Mouse (Mus musculus) lung, embryonic 16.5 days (tissue): ENCODE results near the gene Dynll1. TPM values are rescaled to one million over a fixed set of nuclear protein-coding genes. Genes with fewer than 3 reads are reported as not detected.

Source experiments
- ATAC-seq: fragments of 200-750 bp; cut with Nextera tagmentation; 2 replicates; pipeline ENCODE4 v1.8.0; 2017; ENCODE audit warnings: low read depth, mild to moderate bottlenecking, moderate library complexity
- H3K27ac ChIP-seq: fragments of 300-500 bp; sonication (generic); 2 replicates; pipeline ENCODE4 v1.5.1; 2014; ENCODE audit warnings: mild to moderate bottlenecking, control low read depth, low read length
- H3K27me3 ChIP-seq: fragments of 300-500 bp; sonication (generic); 2 replicates; pipeline ENCODE4 v1.6.1; 2014; ENCODE audit warnings: low read depth, low read length, mixed read lengths; ENCODE audit not compliant: control insufficient read depth, insufficient read depth
- H3K36me3 ChIP-seq: fragments of 300-500 bp; sonication (generic); 2 replicates; pipeline ENCODE4 v1.6.1; 2014; ENCODE audit warnings: low read length; ENCODE audit not compliant: control insufficient read depth, insufficient read depth
- H3K4me1 ChIP-seq: fragments of 300-500 bp; sonication (generic); replicated peaks from 2 replicates; pipeline ENCODE4 v1.6.1; 2014; ENCODE audit warnings: low read length, mixed read lengths; ENCODE audit not compliant: control insufficient read depth, insufficient read depth
- H3K4me2 ChIP-seq: fragments of 300-500 bp; sonication (generic); 2 replicates; pipeline ENCODE4 v1.6.1; 2014; ENCODE audit warnings: low read depth, low read length, control low read depth
- H3K4me3 ChIP-seq: fragments of 300-500 bp; sonication (generic); 2 replicates; pipeline ENCODE4 v1.5.1; 2014; ENCODE audit warnings: mild to moderate bottlenecking, low read length, control low read depth
- H3K9ac ChIP-seq: fragments of 300-500 bp; sonication (generic); 2 replicates; pipeline ENCODE4 v1.6.1; 2014; ENCODE audit warnings: low read length, control low read depth
- H3K9me3 ChIP-seq: fragments of 300-500 bp; sonication (generic); 2 replicates; pipeline ENCODE4 v1.6.1; 2016; ENCODE audit warnings: low read length; ENCODE audit not compliant: control insufficient read depth
- WGBS: fragments of 180-500 bp; shearing (Covaris S2); extraction: QIAGEN DNeasy Blood & Tissue Kit; methylation state at CpG from one replicate; pipeline ENCODE4 v1.1.7; 2014; 5-methylcytosine and 5-hydroxymethylcytosine counted together
- polyA plus RNA-seq: library from polyadenylated mRNA; unstranded; fragments of >200 nt; fragmentation: Nextera tagmentation; extraction: Ambion mirVana; gene quantifications from 2 replicates; pipeline ENCODE4 v1.2.1, GENCODE M21; 2015

Dynll1 gene
- polyA plus RNA-seq, 1 experiment from 2014 or later = 1,463 TPM

- ATAC-seq = no peak
These were observed 30.2 kb upstream of the Dynll1 start for GRCm38 (mm10) chr5:115330955-115331354.

GRCm38 (mm10) chr5:115327610-115328548 lies 27.1 kb upstream of the Dynll1 start:
- Histone ChIP-seq H3K36me3 (peaks cover 13% of the 10 kb centered on the region), H3K27me3 (no peaks in the 10 kb centered on the region), H3K9me3 (no peaks in the 10 kb centered on the region), H3K27ac (peak overlapping the region; percentile 86), H3K4me2 (peak overlapping the region; percentile 72), H3K4me3 (peak overlapping the region; percentile 90), H3K9ac (peak overlapping the region; percentile 94), H3K4me1 (peaks cover 16% of the 10 kb centered on the region)
- WGBS = under 1% methylated on average over 50 of the region's 55 CpGs
- peak; percentile 13; the same call in 1 of the 2 replicates for ATAC-seq

More at GRCm38 (mm10) chr5:115330955-115331354, 30.2 kb upstream of the Dynll1 start:
- H3K4me1 ChIP-seq = peaks cover 14% of the 10 kb centered on the region
- 69% methylated on average over 9 of the region's 9 CpGs for WGBS
- no peaks in the 10 kb centered on the region for H3K9me3 ChIP-seq
- H3K4me3 ChIP-seq = no peak overlapping the region
- no peak overlapping the region for H3K4me2 ChIP-seq
- no peak overlapping the region for H3K27ac ChIP-seq
- H3K27me3 ChIP-seq = no peaks in the 10 kb centered on the region
- H3K36me3 ChIP-seq = peaks cover 37% of the 10 kb centered on the region
- no peak overlapping the region for H3K9ac ChIP-seq

- H3K9ac ChIP-seq = peak within 1 kb of the TSS; percentile 94
- peaks cover 7% of the 10 kb centered on the region for H3K36me3 ChIP-seq
- H3K4me3 ChIP-seq = peak within 1 kb of the TSS; percentile 90
- WGBS = 0% methylated on average over 85 of the region's 97 CpGs
- H3K4me1 ChIP-seq = peaks cover 16% of the 10 kb centered on the region
- no peaks in the 10 kb centered on the region for H3K9me3 ChIP-seq
- H3K27me3 ChIP-seq = no peaks in the 10 kb centered on the region
- peak within 1 kb of the TSS; percentile 72 for H3K4me2 ChIP-seq
- ATAC-seq = peak; percentile 96
- H3K27ac ChIP-seq = peak within 1 kb of the TSS; percentile 86
These were observed 26.2 kb upstream of the Dynll1 start, which contains the start of gene Srsf9 for GRCm38 (mm10) chr5:115326875-115327609. TSS of gene Srsf9 (plus strand) at chr5:115327177.

GRCm38 (mm10) chr5:115326256-115326831 lies 25.5 kb upstream of the Dynll1 start:
- peak overlapping the region; percentile 77 for H3K27ac ChIP-seq
- H3K9ac ChIP-seq = peak overlapping the region; percentile 94
- H3K36me3 ChIP-seq = 0 out of 2 replicates have a peak, but pooled peaks cover 4% of the 10 kb centered on the region
- H3K27me3 ChIP-seq = no peaks in the 10 kb centered on the region
- peak overlapping the region; percentile 72 for H3K4me2 ChIP-seq
- WGBS = 21% methylated on average over 11 of the region's 11 CpGs
- peak; percentile 45 for ATAC-seq
- H3K9me3 ChIP-seq = no peaks in the 10 kb centered on the region
- H3K4me1 ChIP-seq = peaks cover 16% of the 10 kb centered on the region
- peak overlapping the region; percentile 90 for H3K4me3 ChIP-seq

- under 1% methylated on average over 22 of the region's 22 CpGs for WGBS
- H3K4me1 ChIP-seq = peaks cover 15% of the 10 kb centered on the region
- no peaks in the 10 kb centered on the region for H3K9me3 ChIP-seq
- H3K27me3 ChIP-seq = no peaks in the 10 kb centered on the region
- H3K4me3 ChIP-seq = peak overlapping the region; percentile 41
- H3K4me2 ChIP-seq = peak overlapping the region; percentile 64
- H3K36me3 ChIP-seq = no peaks in the 10 kb centered on the region
- peak overlapping the region; percentile 52 for H3K9ac ChIP-seq
- H3K27ac ChIP-seq = peak overlapping the region; percentile 47
- ATAC-seq = peak; percentile 96
These were observed 18.5 kb upstream of the Dynll1 start for GRCm38 (mm10) chr5:115319004-115319940.

- Histone ChIP-seq H3K4me2 (peak overlapping the region; percentile 1; the same call in 1 of the 2 replicates), H3K9me3 (no peaks in the 10 kb centered on the region), H3K9ac (no peak overlapping the region; the same call in 1 of the 2 replicates), H3K4me1 (peaks cover 24% of the 10 kb centered on the region), H3K27me3 (no peaks in the 10 kb centered on the region), H3K4me3 (no peak overlapping the region), H3K36me3 (no peaks in the 10 kb centered on the region), H3K27ac (no peak overlapping the region; the same call in 1 of the 2 replicates)
- ATAC-seq = no peak
- WGBS = 11% methylated on average over 10 of the region's 10 CpGs
These were observed 17.0 kb upstream of the Dynll1 start for GRCm38 (mm10) chr5:115317645-115318328.

- Histone ChIP-seq H3K4me2 (peak overlapping the region; percentile 1; the same call in 1 of the 2 replicates), H3K27me3 (no peaks in the 10 kb centered on the region), H3K9ac (peak overlapping the region; percentile 16; the same call in 1 of the 2 replicates), H3K4me3 (no peak overlapping the region), H3K36me3 (no peaks in the 10 kb centered on the region), H3K9me3 (no peaks in the 10 kb centered on the region), H3K4me1 (peaks cover 25% of the 10 kb centered on the region), H3K27ac (no peak overlapping the region; the same call in 1 of the 2 replicates)
- ATAC-seq = no peak
- WGBS = 19% methylated on average over 14 of the region's 14 CpGs
These were observed 16.3 kb upstream of the Dynll1 start for GRCm38 (mm10) chr5:115316968-115317644.
